Mouse (Mus musculus) bone marrow, adult 2 months (tissue): ENCODE data around the gene Camta2.

Experiments
- CTCF ChIP-seq: fragments of 200-500 bp; IDR thresholded peaks from 2 replicates; pipeline ENCODE4 v1.5.1; 2011; ENCODE audit warnings: low read length, control low read depth; ENCODE audit not compliant: control insufficient read depth, insufficient read depth
- POLR2A ChIP-seq: fragments of 200-500 bp; IDR thresholded peaks from 2 replicates; pipeline ENCODE4 v1.6.1; 2011; ENCODE audit warnings: low read depth, mild to moderate bottlenecking, control low read depth, low read length, borderline replicate concordance; ENCODE audit not compliant: control insufficient read depth

- TF ChIP-seq POLR2A (no peak), CTCF (no peak)
Observed at GRCm38 (mm10) chr11:70674501-70674900, 13.4 kb downstream of the Camta2 start.
